Mouse (Mus musculus) thymus, postnatal 25 days (tissue): ENCODE data around the gene Cpb2.

ENCODE experiments used
- DNase-seq: peaks from one replicate; pipeline ENCODE4 v3.0.0; 2022

Cpb2 gene

GRCm38 (mm10) chr14:75242087-75242486 lies at the start of gene Cpb2:
Cpb2 (plus strand) TSS chr14:75242287.
- no peak for DNase-seq

GRCm38 (mm10) chr14:75192427-75192826 lies 49.7 kb upstream of the Cpb2 start:
- DNase-seq = no peak

GRCm38 (mm10) chr14:75192858-75193257 lies 49.2 kb upstream of the Cpb2 start:
- DNase-seq = no peak

GRCm38 (mm10) chr14:75195530-75195929 lies 46.6 kb upstream of the Cpb2 start:
- no peak for DNase-seq

GRCm38 (mm10) chr14:75197027-75197426 lies 45.1 kb upstream of the Cpb2 start:
- peak; percentile 61 for DNase-seq

GRCm38 (mm10) chr14:75197660-75198059 lies 44.4 kb upstream of the Cpb2 start:
- DNase-seq = no peak

- DNase-seq = no peak
Measured at GRCm38 (mm10) chr14:75205363-75206051, 36.6 kb upstream of the Cpb2 start.

GRCm38 (mm10) chr14:75206307-75206706 lies 35.8 kb upstream of the Cpb2 start:
- DNase-seq = no peak

GRCm38 (mm10) chr14:75208572-75209151 lies 33.4 kb upstream of the Cpb2 start:
- DNase-seq = no peak

- no peak for DNase-seq
Measured at GRCm38 (mm10) chr14:75213752-75214151, 28.3 kb upstream of the Cpb2 start.

- no peak for DNase-seq
Measured at GRCm38 (mm10) chr14:75218843-75219242, 23.2 kb upstream of the Cpb2 start.

GRCm38 (mm10) chr14:75219250-75219913 lies 22.7 kb upstream of the Cpb2 start:
- no peak for DNase-seq

- DNase-seq = no peak
Measured at GRCm38 (mm10) chr14:75222386-75222785, 19.7 kb upstream of the Cpb2 start.

- DNase-seq = no peak
Measured at GRCm38 (mm10) chr14:75227453-75228084, 14.5 kb upstream of the Cpb2 start.

GRCm38 (mm10) chr14:75229834-75230233 lies 12.3 kb upstream of the Cpb2 start:
- DNase-seq = peak; percentile 49

- DNase-seq = no peak
Measured at GRCm38 (mm10) chr14:75233070-75233469, 9.0 kb upstream of the Cpb2 start.

- DNase-seq = no peak
Measured at GRCm38 (mm10) chr14:75235552-75235951, 6.5 kb upstream of the Cpb2 start.

GRCm38 (mm10) chr14:75235955-75236635 lies 6.0 kb upstream of the Cpb2 start:
- no peak for DNase-seq

- DNase-seq = no peak
Measured at GRCm38 (mm10) chr14:75236636-75237003, 5.5 kb upstream of the Cpb2 start.

- DNase-seq = no peak
Measured at GRCm38 (mm10) chr14:75237096-75237495, 5.0 kb upstream of the Cpb2 start.

- DNase-seq = no peak
Measured at GRCm38 (mm10) chr14:75238054-75238692, 3.9 kb upstream of the Cpb2 start.
